Mouse (Mus musculus): ENCODE data around the gene Ltb. TPM values are rescaled to one million over a fixed set of nuclear protein-coding genes. Genes with fewer than 3 reads are reported as not detected.
A peak's percentile ranks its signal among the peaks of the same experiment; 100 is the strongest.

The Ltb gene
- polyA plus RNA-seq, 1 experiment from 2014 or later, result 1.2 TPM

DNA sequence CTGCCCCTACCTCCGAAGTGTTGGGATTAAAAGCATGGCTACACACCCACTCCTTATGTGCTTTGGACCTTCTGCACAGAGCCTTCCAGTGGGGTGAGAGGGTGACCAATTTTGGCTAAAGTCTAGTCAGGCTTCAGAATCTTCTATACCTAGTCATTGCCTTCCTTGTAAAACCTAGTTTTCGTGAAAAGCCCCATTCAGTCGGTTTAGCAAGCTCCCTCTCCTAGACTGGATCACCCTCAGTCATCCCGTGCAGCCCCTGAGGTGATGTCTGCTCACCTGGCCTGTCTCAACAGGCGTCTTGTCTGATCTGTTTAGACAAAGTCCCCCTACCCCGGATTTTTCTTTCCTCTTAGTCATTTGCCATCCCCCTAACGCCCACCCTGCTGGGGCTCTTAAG lies 3.8 kb downstream of the Ltb start:
- peaks cover 8% of the 10 kb centered on the region; the same call in 1 of the 2 replicates for H3K4me1 ChIP-seq (ENCODE audit: control insufficient read depth, insufficient read depth, low read depth, low read length)
- H3K36me3 ChIP-seq (ENCODE audit: control insufficient read depth, insufficient read depth, low read length), result no peaks in the 10 kb centered on the region
- WGBS, result 76% methylated on average over 7 of the region's 7 CpGs
- H3K4me2 ChIP-seq (ENCODE audit: low read length), result no peak overlapping the region
- ATAC-seq, result no peak
- no peak overlapping the region for H3K9ac ChIP-seq (ENCODE audit: low read depth, low read length)
- H3K4me3 ChIP-seq (ENCODE audit: low read length), result no peak overlapping the region
- no peaks in the 10 kb centered on the region for H3K9me3 ChIP-seq (ENCODE audit: control insufficient read depth, low read length)
- H3K27ac ChIP-seq (ENCODE audit: low read depth, low read length), result no peak overlapping the region
- H3K27me3 ChIP-seq (replicated peaks; ENCODE audit: control insufficient read depth, insufficient read depth, low read length), result peaks cover 31% of the 10 kb centered on the region

- no peak for ATAC-seq
- Histone ChIP-seq H3K9me3 (ENCODE audit: control insufficient read depth, low read length) (no peaks in the 10 kb centered on the region), H3K36me3 (ENCODE audit: control insufficient read depth, insufficient read depth, low read length) (no peaks in the 10 kb centered on the region), H3K4me3 (ENCODE audit: low read length) (no peak overlapping the region), H3K27me3 (replicated peaks; ENCODE audit: control insufficient read depth, insufficient read depth, low read length) (peaks cover 31% of the 10 kb centered on the region), H3K9ac (ENCODE audit: low read depth, low read length) (no peak overlapping the region), H3K27ac (ENCODE audit: low read depth, low read length) (no peak overlapping the region), H3K4me1 (ENCODE audit: control insufficient read depth, insufficient read depth, low read depth, low read length) (peaks cover 8% of the 10 kb centered on the region; the same call in 1 of the 2 replicates), H3K4me2 (ENCODE audit: low read length) (no peak overlapping the region)
- 34% methylated on average over 8 of the region's 8 CpGs for whole genome bisulfite sequencing
Measured at GRCm38 (mm10) chr17:35198946-35199345, 4.7 kb downstream of the Ltb start.

DNA sequence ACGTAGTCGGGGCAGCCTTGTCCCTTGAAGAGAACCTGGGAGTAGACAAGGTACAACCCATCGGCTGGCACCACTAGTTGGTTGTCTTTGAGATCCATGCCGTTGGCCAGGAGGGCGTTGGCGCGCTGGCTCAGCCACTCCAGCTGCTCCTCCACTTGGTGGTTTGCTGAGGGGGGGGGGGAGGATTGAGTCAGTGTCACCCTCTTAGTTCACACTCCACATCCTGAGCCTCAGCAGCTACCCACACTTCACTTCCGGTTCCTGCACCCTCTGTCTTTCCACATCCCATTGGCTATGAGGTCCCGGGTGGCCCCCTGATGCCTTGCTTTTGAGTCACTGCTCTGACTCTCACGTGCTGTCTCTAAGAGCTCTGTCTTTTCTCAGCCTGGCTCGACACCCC lies 6.2 kb downstream of the Ltb start:
- Histone ChIP-seq H3K36me3 (ENCODE audit: control insufficient read depth, insufficient read depth, low read length) (no peaks in the 10 kb centered on the region), H3K9me3 (ENCODE audit: control insufficient read depth, low read length) (no peaks in the 10 kb centered on the region), H3K27me3 (replicated peaks; ENCODE audit: control insufficient read depth, insufficient read depth, low read length) (peaks cover 23% of the 10 kb centered on the region), H3K9ac (ENCODE audit: low read depth, low read length) (no peak overlapping the region), H3K4me3 (ENCODE audit: low read length) (no peak overlapping the region), H3K4me1 (ENCODE audit: control insufficient read depth, insufficient read depth, low read depth, low read length) (peaks cover 7% of the 10 kb centered on the region; the same call in 1 of the 2 replicates), H3K4me2 (ENCODE audit: low read length) (no peak overlapping the region), H3K27ac (ENCODE audit: low read depth, low read length) (no peak overlapping the region)
- no peak for ATAC-seq
- 89% methylated on average over 11 of the region's 11 CpGs for WGBS

DNA sequence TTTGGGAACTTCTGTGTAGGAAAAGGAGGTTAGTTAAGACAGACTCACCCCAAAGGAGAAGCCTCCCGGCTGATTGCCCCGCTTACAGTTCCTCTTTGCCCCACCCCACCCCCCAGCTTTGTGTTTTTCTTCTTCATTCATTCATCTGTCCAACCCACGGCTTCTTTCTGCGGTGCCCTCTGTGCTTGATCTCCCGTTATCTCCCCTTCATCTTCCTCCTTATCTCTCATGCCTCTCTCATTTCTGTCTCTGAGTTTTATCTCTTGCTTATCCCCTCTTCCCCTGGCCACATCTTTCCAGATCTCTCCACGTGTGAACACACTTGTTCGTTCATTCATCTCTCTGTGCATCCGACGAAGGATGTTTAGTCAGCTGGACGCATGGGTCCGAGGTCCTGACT lies 6.9 kb downstream of the Ltb start:
- H3K27ac ChIP-seq (ENCODE audit: low read depth, low read length), result no peak overlapping the region
- no peak overlapping the region for H3K9ac ChIP-seq (ENCODE audit: low read depth, low read length)
- 0 out of 2 replicates have a peak, but pooled peaks cover under 1% of the 10 kb centered on the region for H3K4me1 ChIP-seq (ENCODE audit: control insufficient read depth, insufficient read depth, low read depth, low read length)
- H3K36me3 ChIP-seq (ENCODE audit: control insufficient read depth, insufficient read depth, low read length), result no peaks in the 10 kb centered on the region
- ATAC-seq, result no peak
- no peak overlapping the region for H3K4me3 ChIP-seq (ENCODE audit: low read length)
- H3K27me3 ChIP-seq (replicated peaks; ENCODE audit: control insufficient read depth, insufficient read depth, low read length), result peaks cover 17% of the 10 kb centered on the region
- H3K4me2 ChIP-seq (ENCODE audit: low read length), result no peak overlapping the region
- WGBS, result 77% methylated on average over 11 of the region's 11 CpGs
- no peaks in the 10 kb centered on the region for H3K9me3 ChIP-seq (ENCODE audit: control insufficient read depth, low read length)

GRCm38 (mm10) chr17:35201787-35202186 lies 7.5 kb downstream of the Ltb start, which contains the start of gene Tnf:
Gene Tnf, minus strand, starts transcription at chr17:35202007.
- 48% methylated on average over 13 of the region's 13 CpGs for WGBS
- H3K27ac ChIP-seq (ENCODE audit: low read depth, low read length), result no peak within 1 kb of the TSS
- peaks cover 12% of the 10 kb centered on the region for H3K27me3 ChIP-seq (replicated peaks; ENCODE audit: control insufficient read depth, insufficient read depth, low read length)

DNA sequence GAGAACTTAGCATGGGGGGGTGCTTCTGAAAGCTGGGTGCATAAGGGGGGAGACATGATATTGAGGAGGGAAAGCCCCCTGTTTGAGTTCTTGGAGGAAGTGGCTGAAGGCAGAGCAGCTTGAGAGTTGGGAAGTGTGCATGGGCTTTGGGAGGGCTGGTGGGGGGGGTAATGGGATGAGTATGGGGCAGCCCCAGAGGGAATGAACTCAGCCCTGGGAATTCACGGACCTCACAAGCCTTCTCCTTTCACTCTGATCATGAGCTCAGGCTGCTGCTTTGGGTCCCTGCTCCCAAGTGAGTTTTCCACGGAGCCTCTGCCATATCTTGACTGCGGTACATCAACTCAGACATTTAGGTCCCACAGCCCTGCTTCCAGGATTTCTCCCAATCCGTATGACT lies 8.2 kb downstream of the Ltb start:
- Histone ChIP-seq H3K9ac (ENCODE audit: low read depth, low read length) (no peak overlapping the region), H3K4me2 (ENCODE audit: low read length) (no peak overlapping the region), H3K9me3 (ENCODE audit: control insufficient read depth, low read length) (no peaks in the 10 kb centered on the region), H3K27me3 (replicated peaks; ENCODE audit: control insufficient read depth, insufficient read depth, low read length) (peaks cover 9% of the 10 kb centered on the region), H3K36me3 (ENCODE audit: control insufficient read depth, insufficient read depth, low read length) (no peaks in the 10 kb centered on the region), H3K4me1 (ENCODE audit: control insufficient read depth, insufficient read depth, low read depth, low read length) (no peaks in the 10 kb centered on the region), H3K27ac (ENCODE audit: low read depth, low read length) (no peak overlapping the region), H3K4me3 (ENCODE audit: low read length) (no peak overlapping the region)
- WGBS, result 76% methylated on average over 4 of the region's 4 CpGs
- ATAC-seq, result no peak

More at GRCm38 (mm10) chr17:35201787-35202186, 7.5 kb downstream of the Ltb start, which contains the start of gene Tnf:
- Histone ChIP-seq H3K4me3 (ENCODE audit: low read length) (no peak within 1 kb of the TSS), H3K9me3 (ENCODE audit: control insufficient read depth, low read length) (no peaks in the 10 kb centered on the region), H3K4me1 (ENCODE audit: control insufficient read depth, insufficient read depth, low read depth, low read length) (no peaks in the 10 kb centered on the region), H3K9ac (ENCODE audit: low read depth, low read length) (no peak within 1 kb of the TSS), H3K4me2 (ENCODE audit: low read length) (no peak within 1 kb of the TSS), H3K36me3 (ENCODE audit: control insufficient read depth, insufficient read depth, low read length) (no peaks in the 10 kb centered on the region)
- no peak for ATAC-seq

GRCm38 (mm10) chr17:35204494-35205379 lies 10.5 kb downstream of the Ltb start, which contains the start of gene Lta:
Gene Lta, minus strand, starts transcription at chr17:35205351.
- Histone ChIP-seq H3K4me1 (ENCODE audit: control insufficient read depth, insufficient read depth, low read depth, low read length) (no peaks in the 10 kb centered on the region), H3K4me3 (ENCODE audit: low read length) (no peak within 1 kb of the TSS), H3K36me3 (ENCODE audit: control insufficient read depth, insufficient read depth, low read length) (no peaks in the 10 kb centered on the region), H3K9ac (ENCODE audit: low read depth, low read length) (peak within 1 kb of the TSS; percentile 31), H3K27ac (ENCODE audit: low read depth, low read length) (no peak within 1 kb of the TSS), H3K27me3 (replicated peaks; ENCODE audit: control insufficient read depth, insufficient read depth, low read length) (peaks cover 9% of the 10 kb centered on the region), H3K4me2 (ENCODE audit: low read length) (no peak within 1 kb of the TSS), H3K9me3 (ENCODE audit: control insufficient read depth, low read length) (no peaks in the 10 kb centered on the region)
- no peak for ATAC-seq
- 33% methylated on average over 20 of the region's 20 CpGs for WGBS

DNA sequence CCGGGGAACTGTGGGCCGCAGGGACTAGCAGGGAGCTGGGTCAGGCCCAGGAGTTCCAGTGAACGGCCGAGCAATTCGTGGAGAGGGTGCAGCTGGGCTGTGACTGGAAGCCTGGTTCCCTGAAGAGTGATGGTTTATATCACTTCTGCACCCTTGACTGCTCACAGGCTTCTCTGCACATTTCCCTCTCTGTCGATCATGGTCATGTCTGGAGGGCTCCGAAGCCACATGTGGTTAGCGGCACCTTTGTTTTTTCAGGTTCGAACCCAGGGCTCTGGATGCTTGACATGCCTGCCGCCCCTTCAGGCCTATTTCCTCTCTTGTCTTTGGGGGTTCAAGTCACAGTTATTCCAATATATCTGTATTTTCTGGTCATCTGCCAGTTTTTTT lies 11.1 kb downstream of the Ltb start:
- Histone ChIP-seq H3K9ac (ENCODE audit: low read depth, low read length) (peak overlapping the region; percentile 31), H3K27me3 (replicated peaks; ENCODE audit: control insufficient read depth, insufficient read depth, low read length) (peaks cover 5% of the 10 kb centered on the region), H3K4me1 (ENCODE audit: control insufficient read depth, insufficient read depth, low read depth, low read length) (no peaks in the 10 kb centered on the region), H3K4me3 (ENCODE audit: low read length) (no peak overlapping the region), H3K9me3 (ENCODE audit: control insufficient read depth, low read length) (no peaks in the 10 kb centered on the region), H3K36me3 (ENCODE audit: control insufficient read depth, insufficient read depth, low read length) (no peaks in the 10 kb centered on the region), H3K4me2 (ENCODE audit: low read length) (no peak overlapping the region), H3K27ac (ENCODE audit: low read depth, low read length) (no peak overlapping the region)
- ATAC-seq, result no peak
- WGBS, result 58% methylated on average over 10 of the region's 10 CpGs

GRCm38 (mm10) chr17:35209785-35210535 lies 15.7 kb downstream of the Ltb start:
- Histone ChIP-seq H3K36me3 (ENCODE audit: control insufficient read depth, insufficient read depth, low read length) (no peaks in the 10 kb centered on the region), H3K9me3 (ENCODE audit: control insufficient read depth, low read length) (no peaks in the 10 kb centered on the region), H3K4me2 (ENCODE audit: low read length) (no peak overlapping the region), H3K27ac (ENCODE audit: low read depth, low read length) (no peak overlapping the region), H3K27me3 (replicated peaks; ENCODE audit: control insufficient read depth, insufficient read depth, low read length) (peaks cover 1% of the 10 kb centered on the region), H3K4me1 (ENCODE audit: control insufficient read depth, insufficient read depth, low read depth, low read length) (no peaks in the 10 kb centered on the region), H3K4me3 (ENCODE audit: low read length) (no peak overlapping the region), H3K9ac (ENCODE audit: low read depth, low read length) (no peak overlapping the region)
- ATAC-seq, result no peak
- WGBS, result 75% methylated on average over 12 of the region's 12 CpGs

All from hindbrain, embryonic 16.5 days (tissue).